Mouse (Mus musculus) neural tube, embryonic 14.5 days (tissue): ENCODE data around the gene Sfn. TPM values are rescaled to one million over a fixed set of nuclear protein-coding genes. Genes with fewer than 3 reads are reported as not detected.

Experiments used
- ATAC-seq: fragments of 200-750 bp; cut with Nextera tagmentation; 2 replicates; pipeline ENCODE4 v1.8.0; 2017; ENCODE audit warnings: low read depth, mild to moderate bottlenecking, moderate TSS enrichment, moderate library complexity
- H3K27ac ChIP-seq: fragments of 300-500 bp; sonication (generic); 2 replicates; pipeline ENCODE4 v1.5.1; 2014; ENCODE audit warnings: low read depth, mild to moderate bottlenecking, control low read depth, low read length, moderate library complexity, mixed read lengths
- H3K27me3 ChIP-seq: fragments of 300-500 bp; sonication (generic); 2 replicates; pipeline ENCODE4 v1.6.1; 2014; ENCODE audit warnings: low read length; ENCODE audit not compliant: control insufficient read depth, insufficient read depth
- H3K36me3 ChIP-seq: fragments of 300-500 bp; sonication (generic); 2 replicates; pipeline ENCODE4 v1.6.1; 2014; ENCODE audit warnings: low read length, mixed read lengths; ENCODE audit not compliant: control insufficient read depth, insufficient read depth
- H3K4me1 ChIP-seq: fragments of 300-500 bp; sonication (generic); 2 replicates; pipeline ENCODE4 v1.6.1; 2014; ENCODE audit warnings: low read length; ENCODE audit not compliant: control insufficient read depth, insufficient read depth
- H3K4me2 ChIP-seq: fragments of 300-500 bp; sonication (generic); 2 replicates; pipeline ENCODE4 v1.6.1; 2014; ENCODE audit warnings: mild to moderate bottlenecking, low read depth, low read length, control low read depth
- H3K4me3 ChIP-seq: fragments of 300-500 bp; sonication (generic); 2 replicates; pipeline ENCODE4 v1.5.1; 2014; ENCODE audit warnings: low read depth, low read length, control low read depth, mixed read lengths
- H3K9ac ChIP-seq: fragments of 300-500 bp; sonication (generic); replicated peaks from 2 replicates; pipeline ENCODE4 v1.6.1; 2014; ENCODE audit warnings: low read depth, mild to moderate bottlenecking, control low read depth, low read length, mixed read lengths
- H3K9me3 ChIP-seq: fragments of 300-500 bp; sonication (generic); 2 replicates; pipeline ENCODE4 v1.6.1; 2016; ENCODE audit warnings: low read length; ENCODE audit not compliant: control insufficient read depth
- WGBS: fragments of 180-500 bp; shearing (Covaris S2); extraction: QIAGEN DNeasy Blood & Tissue Kit; methylation state at CpG from one replicate; pipeline ENCODE4 v1.1.7; 2014; 5-methylcytosine and 5-hydroxymethylcytosine counted together
- polyA plus RNA-seq: library from polyadenylated mRNA; unstranded; fragments of >200 nt; fragmentation: Nextera tagmentation; extraction: Ambion mirVana; gene quantifications from 2 replicates; pipeline ENCODE4 v1.2.1, GENCODE M21; 2014

The Sfn gene
- polyA plus RNA-seq, 1 experiment from 2014 or later: 1.4 TPM

GRCm38 (mm10) chr4:133613867-133614266 lies 11.9 kb upstream of the Sfn start:
- Histone ChIP-seq H3K36me3 (peaks cover 10% of the 10 kb centered on the region; the same call in 1 of the 2 replicates), H3K4me2 (no peak overlapping the region), H3K27me3 (no peaks in the 10 kb centered on the region), H3K27ac (no peak overlapping the region), H3K4me3 (no peak overlapping the region), H3K9me3 (no peaks in the 10 kb centered on the region), H3K9ac (no peak overlapping the region), H3K4me1 (no peaks in the 10 kb centered on the region)
- ATAC-seq: no peak
- WGBS: 86% methylated on average over 4 of the region's 4 CpGs

DNA sequence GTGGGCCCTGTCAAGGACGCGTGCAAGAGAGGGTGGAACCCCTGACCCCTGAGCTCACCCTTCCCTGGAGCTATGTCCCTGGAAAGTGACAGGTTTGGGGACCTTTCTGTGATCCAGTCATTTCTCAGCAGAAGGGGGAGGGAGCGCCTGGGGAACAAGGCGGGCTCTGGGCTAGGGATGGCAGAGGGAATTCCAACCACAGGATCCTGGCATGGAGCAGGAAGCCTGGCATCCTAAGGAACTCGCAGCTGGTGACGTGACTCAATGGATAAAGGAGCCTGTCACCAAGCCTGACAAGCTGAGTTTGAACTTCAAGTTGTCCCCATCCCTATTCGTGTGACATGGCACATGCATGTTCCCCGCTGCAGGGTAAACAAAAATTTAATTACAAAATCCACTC lies 11.1 kb upstream of the Sfn start:
- 92% methylated on average over 8 of the region's 8 CpGs for WGBS
- H3K27ac ChIP-seq: no peak overlapping the region
- H3K9me3 ChIP-seq: no peaks in the 10 kb centered on the region

DNA sequence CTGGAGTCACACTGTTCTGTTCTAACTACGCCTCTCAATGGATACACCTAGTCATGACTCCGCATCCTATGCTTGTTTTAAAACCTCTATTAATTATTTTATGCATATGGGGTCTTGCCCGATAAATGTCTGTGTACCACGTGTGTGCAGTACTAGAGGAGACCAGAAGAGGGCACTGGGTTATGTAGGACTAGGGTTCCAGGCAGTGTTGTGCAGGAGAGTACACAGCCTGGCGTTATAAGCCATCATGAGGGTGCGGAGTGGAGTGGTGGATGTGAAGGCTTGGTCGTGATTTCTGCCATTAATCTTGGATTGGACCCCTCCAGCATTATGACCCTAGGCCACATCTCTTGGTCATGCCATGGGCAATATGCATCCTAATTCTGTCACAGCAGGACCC lies 10.4 kb upstream of the Sfn start:
- Histone ChIP-seq H3K27me3 (no peaks in the 10 kb centered on the region), H3K4me2 (no peak overlapping the region), H3K9me3 (no peaks in the 10 kb centered on the region), H3K36me3 (peaks cover 10% of the 10 kb centered on the region; the same call in 1 of the 2 replicates), H3K9ac (no peak overlapping the region), H3K4me3 (no peak overlapping the region), H3K27ac (no peak overlapping the region), H3K4me1 (no peaks in the 10 kb centered on the region)
- WGBS: 99% methylated on average over 7 of the region's 7 CpGs
- no peak for ATAC-seq

More for the DNA sequence above, 11.1 kb upstream of the Sfn start:
- H3K4me1 ChIP-seq: no peaks in the 10 kb centered on the region
- no peak overlapping the region for H3K4me2 ChIP-seq
- H3K36me3 ChIP-seq: peaks cover 10% of the 10 kb centered on the region; the same call in 1 of the 2 replicates
- H3K27me3 ChIP-seq: no peaks in the 10 kb centered on the region
- no peak overlapping the region for H3K9ac ChIP-seq
- H3K4me3 ChIP-seq: no peak overlapping the region
- no peak for ATAC-seq

DNA sequence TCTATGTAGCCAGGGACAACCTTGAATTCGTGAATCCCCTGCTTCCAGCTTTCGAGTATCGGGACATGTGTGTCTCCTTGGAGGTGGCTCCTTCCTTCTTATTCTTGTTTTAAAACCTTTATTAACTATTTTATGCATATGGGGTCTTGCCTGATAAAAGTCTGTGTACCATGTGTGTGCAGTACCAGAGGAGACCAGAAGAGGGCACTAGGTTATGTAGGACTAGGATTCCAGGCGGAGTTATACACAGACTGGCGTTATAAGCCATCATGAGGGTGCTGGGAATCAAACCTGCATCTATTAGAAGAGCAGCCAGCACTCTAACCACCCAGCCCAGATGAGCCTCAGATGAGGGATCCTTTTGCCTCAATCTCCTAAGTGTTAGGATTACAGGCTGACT lies 9.8 kb upstream of the Sfn start:
- Histone ChIP-seq H3K4me1 (no peaks in the 10 kb centered on the region), H3K36me3 (peaks cover 10% of the 10 kb centered on the region; the same call in 1 of the 2 replicates), H3K27ac (no peak overlapping the region), H3K4me3 (no peak overlapping the region), H3K9ac (no peak overlapping the region), H3K27me3 (no peaks in the 10 kb centered on the region), H3K9me3 (no peaks in the 10 kb centered on the region), H3K4me2 (no peak overlapping the region)
- ATAC-seq: no peak
- WGBS: 97% methylated on average over 5 of the region's 5 CpGs

DNA sequence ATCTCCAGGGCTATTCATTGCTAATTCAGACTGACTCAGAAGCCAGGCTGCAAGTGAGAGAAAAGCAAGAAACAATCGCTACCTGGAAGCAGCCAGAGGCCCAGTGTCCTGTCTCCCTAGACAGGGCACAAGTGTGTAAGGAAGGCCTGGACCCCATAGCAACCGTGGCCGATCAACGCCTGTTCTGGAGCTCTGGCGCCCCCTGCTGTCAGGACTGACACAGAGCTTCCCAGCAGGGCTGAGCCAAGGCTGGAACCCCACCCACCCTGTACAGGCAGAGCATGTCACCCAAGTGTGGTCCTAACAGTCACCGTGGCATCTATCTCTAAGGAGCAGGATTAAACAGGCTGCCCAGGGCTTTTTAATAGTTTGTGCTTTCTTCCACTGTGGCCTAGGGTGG lies 7.8 kb upstream of the Sfn start:
- Histone ChIP-seq H3K4me1 (no peaks in the 10 kb centered on the region), H3K4me2 (no peak overlapping the region), H3K36me3 (peaks cover 10% of the 10 kb centered on the region; the same call in 1 of the 2 replicates), H3K27ac (no peak overlapping the region), H3K4me3 (no peak overlapping the region), H3K27me3 (no peaks in the 10 kb centered on the region), H3K9me3 (no peaks in the 10 kb centered on the region), H3K9ac (no peak overlapping the region)
- WGBS: 22% methylated on average over 6 of the region's 6 CpGs
- no peak for ATAC-seq

DNA sequence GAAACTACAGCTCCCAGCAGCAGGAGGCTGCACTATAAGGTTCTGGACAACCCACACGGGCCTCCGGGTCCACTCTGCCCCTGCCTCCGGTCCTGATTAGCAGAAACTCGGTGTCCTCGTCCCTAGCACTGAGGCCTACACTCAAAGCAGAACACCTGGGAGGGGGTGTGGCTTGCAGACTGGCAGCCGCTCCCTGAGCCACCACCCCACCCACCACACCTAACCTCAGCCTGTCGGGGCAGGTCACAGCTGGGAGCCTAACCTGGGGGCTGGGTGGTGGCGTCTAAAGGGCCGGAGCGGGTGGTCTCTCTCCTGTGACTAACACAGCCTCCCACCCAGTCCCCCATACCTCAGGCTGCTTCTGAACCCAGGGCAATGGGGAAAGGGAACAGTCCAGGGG lies 5.3 kb upstream of the Sfn start:
- no peak for ATAC-seq
- Histone ChIP-seq H3K27ac (no peak overlapping the region), H3K36me3 (peaks cover 1% of the 10 kb centered on the region; the same call in 1 of the 2 replicates), H3K9me3 (no peaks in the 10 kb centered on the region), H3K4me1 (no peaks in the 10 kb centered on the region), H3K4me2 (no peak overlapping the region), H3K9ac (no peak overlapping the region), H3K27me3 (peaks cover 5% of the 10 kb centered on the region), H3K4me3 (no peak overlapping the region)
- WGBS: 87% methylated on average over 10 of the region's 10 CpGs

- H3K36me3 ChIP-seq: no peaks in the 10 kb centered on the region
- H3K27me3 ChIP-seq: peaks cover 13% of the 10 kb centered on the region
- WGBS: 69% methylated on average over 9 of the region's 9 CpGs
- ATAC-seq: no peak
- H3K9me3 ChIP-seq: no peaks in the 10 kb centered on the region
- no peaks in the 10 kb centered on the region for H3K4me1 ChIP-seq
- H3K9ac ChIP-seq: no peak overlapping the region
- H3K4me2 ChIP-seq: no peak overlapping the region
- H3K4me3 ChIP-seq: no peak overlapping the region
- H3K27ac ChIP-seq: no peak overlapping the region
These were observed 3.4 kb upstream of the Sfn start for GRCm38 (mm10) chr4:133605330-133605729.

DNA sequence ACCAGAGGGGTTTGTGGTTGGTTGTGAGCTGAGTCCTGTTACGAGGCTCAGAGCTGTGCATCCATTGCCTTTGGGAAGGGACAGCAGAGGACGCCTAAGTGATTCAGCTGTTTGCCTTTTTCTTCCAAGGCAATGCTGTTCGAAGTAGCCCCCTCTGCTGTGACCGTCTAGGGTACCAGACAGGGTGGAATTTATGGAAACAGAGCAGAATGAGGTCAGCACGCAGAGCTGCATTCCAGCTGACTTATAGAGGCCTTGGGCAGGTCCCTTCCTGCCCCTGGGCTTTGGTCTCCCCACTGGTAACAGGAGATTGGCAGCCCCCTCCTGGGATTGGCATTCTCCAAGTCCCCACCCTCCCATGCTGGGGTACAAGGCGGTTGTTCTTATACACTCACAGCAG lies 2.9 kb upstream of the Sfn start:
- H3K9ac ChIP-seq: no peak overlapping the region
- 0 out of 2 replicates have a peak, but pooled peaks cover under 1% of the 10 kb centered on the region for H3K4me1 ChIP-seq
- no peak overlapping the region for H3K4me2 ChIP-seq
- ATAC-seq: no peak
- WGBS: 63% methylated on average over 6 of the region's 6 CpGs
- no peaks in the 10 kb centered on the region for H3K9me3 ChIP-seq
- no peaks in the 10 kb centered on the region for H3K36me3 ChIP-seq
- no peak overlapping the region for H3K4me3 ChIP-seq
- H3K27me3 ChIP-seq: peaks cover 18% of the 10 kb centered on the region
- H3K27ac ChIP-seq: no peak overlapping the region

- no peaks in the 10 kb centered on the region for H3K36me3 ChIP-seq
- H3K27me3 ChIP-seq: peaks cover 25% of the 10 kb centered on the region
- peaks cover 7% of the 10 kb centered on the region; the same call in 1 of the 2 replicates for H3K4me1 ChIP-seq
- no peaks in the 10 kb centered on the region for H3K9me3 ChIP-seq
- H3K4me2 ChIP-seq: no peak overlapping the region
- no peak overlapping the region for H3K27ac ChIP-seq
- H3K4me3 ChIP-seq: no peak overlapping the region
- 89% methylated on average over 7 of the region's 7 CpGs for WGBS
- ATAC-seq: no peak
- H3K9ac ChIP-seq: no peak overlapping the region
These were observed 2.2 kb upstream of the Sfn start for GRCm38 (mm10) chr4:133604175-133604574.
